Mouse (Mus musculus) kidney, postnatal 4 days (tissue): ENCODE data around the gene Nrbf2.
A peak's percentile ranks its signal among the peaks of the same experiment; 100 is the strongest.

Source experiments
- DNase-seq, 2 experiments: peaks; one replicate each; pipeline ENCODE4 v3.0.0; 2021; ENCODE audit warnings: mixed read lengths in 2 of 2

The Nrbf2 gene

GRCm38 (mm10) chr10:67291087-67291486 is 6.0 kb upstream of the Nrbf2 start:
- no peak for DNase-seq

- no peak for DNase-seq
Measured at GRCm38 (mm10) chr10:67290622-67291021, 5.5 kb upstream of the Nrbf2 start.

DNA sequence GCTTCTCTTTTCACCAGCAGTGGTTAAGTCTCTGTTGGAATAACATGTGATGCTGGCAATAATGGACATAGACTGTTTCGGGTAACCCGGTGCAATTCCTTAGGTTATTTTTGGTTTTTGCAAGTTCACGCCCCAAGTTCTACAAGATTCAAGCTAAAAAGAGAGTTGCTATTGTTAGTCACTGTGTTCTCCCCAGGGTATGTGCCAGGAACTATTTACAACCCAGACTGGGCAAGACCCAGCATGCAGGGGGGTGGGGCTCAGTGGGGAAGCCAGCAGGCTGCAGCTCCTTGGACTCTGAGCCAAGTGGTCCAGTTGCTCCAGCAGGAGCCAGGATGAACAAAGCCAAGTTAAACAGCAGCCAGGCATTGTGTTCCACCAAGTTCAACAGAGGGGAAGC is 2.8 kb upstream of the Nrbf2 start:
- DNase-seq, result peak; percentile 70 to 84

DNA sequence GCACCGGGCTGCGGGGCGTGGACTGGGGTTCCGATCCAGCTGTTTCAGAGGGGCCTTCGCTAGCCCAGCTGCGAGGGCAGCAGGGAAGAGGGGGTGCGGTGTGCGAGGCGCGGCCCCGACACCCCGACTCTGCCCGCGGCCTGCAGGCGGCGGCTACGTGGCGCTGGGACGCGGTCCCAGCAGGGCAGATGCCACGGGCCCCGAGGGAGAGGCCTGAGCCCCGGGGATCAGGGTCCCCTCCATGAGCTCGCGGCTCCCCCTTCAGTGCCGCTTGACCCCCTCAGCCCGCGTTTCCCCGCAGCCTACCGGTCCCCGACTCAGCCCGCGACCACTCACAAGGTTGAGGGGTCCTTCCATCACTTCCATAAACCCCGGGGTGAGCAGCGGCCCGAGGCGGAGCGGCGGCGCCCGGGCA is 337 bp downstream of the Nrbf2 start:
- DNase-seq, result peak in 1 of 2 experiments; percentile 62

DNA sequence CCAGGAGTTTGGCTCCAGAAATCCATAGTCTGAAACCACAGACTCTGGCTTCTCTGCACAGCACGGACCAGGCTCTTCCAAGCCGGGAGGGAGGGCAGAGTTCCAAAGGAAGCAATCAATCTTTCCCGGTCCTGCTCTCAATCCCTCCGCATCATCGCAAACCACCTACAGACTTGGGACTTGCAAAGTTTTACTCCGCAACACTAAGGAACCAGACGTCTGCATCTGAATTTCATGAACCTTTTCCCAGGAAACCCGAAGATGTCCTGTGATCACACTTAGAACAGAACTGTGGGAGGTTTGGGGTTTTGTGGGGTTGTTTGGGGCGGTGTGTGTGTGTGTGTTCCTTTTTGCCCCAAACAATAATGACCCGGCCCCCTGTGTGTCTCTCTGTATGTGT is 794 bp downstream of the Nrbf2 start:
- DNase-seq, result peak; percentile 67 to 77

DNA sequence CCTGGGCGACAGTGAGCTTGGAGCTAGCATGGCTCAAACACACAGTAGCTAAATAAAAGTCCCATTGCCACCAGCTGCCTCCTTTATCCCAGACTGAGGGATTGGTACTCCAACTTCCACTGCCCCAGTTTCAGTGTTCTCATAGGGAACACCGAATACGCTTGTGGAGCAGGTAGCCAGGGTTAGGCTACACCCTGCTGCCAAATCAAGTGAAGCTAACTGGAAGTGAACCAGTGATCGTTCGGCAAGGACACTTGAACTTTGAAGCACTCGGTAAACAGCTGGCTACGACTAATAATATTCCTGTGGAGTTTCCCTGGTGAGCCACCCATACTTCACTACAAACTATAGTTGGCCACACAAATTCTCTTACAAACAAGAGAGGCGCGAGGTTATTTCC is 1.6 kb downstream of the Nrbf2 start:
- DNase-seq, result peak in 1 of 2 experiments; percentile 11

GRCm38 (mm10) chr10:67282531-67282930 is 2.6 kb downstream of the Nrbf2 start:
- DNase-seq, result no peak

- DNase-seq, result peak; percentile 36 to 52
Measured at GRCm38 (mm10) chr10:67281852-67282251, 3.3 kb downstream of the Nrbf2 start.

DNA sequence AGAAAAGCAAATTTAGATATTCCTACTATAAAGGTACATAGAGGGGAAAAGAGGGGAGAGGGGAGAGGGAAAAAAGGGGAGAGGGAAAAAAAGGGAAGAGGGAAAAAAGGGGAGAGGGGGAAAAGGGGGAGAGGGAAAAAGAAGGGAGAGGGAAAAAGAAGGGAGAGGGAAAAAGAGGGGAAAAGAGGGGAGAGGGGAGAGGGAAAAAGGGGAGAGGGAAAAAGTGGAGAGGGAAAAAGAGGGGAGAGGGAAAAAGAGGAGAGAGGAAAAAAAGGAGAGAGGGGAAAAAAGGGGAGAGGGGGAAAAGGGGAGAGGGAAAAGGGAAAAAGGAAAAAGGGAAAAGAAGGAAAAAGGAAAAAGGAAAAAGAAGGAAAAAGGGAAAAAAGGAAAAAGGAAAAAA is 9.2 kb downstream of the Nrbf2 start:
- DNase-seq, result no peak

DNA sequence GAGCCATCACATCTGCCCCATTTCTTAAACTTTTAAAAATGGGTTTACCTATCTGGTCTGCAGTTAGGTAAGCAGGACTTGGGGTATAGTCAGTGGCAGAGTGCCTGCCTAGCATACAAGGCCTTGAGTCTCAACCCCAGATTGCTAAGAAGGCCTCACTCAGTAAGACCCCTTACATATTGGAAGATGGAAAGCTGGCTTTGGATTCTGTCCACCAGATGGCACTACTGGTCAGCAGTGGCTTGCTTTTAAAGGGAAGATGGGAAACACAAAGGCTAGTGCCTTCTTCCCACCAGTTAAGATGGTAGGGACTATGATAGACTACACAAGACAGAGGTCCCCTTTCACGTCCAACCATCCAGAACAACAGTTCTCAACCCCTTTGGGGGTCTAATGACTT is 20.3 kb downstream of the Nrbf2 start:
- DNase-seq, result peak; percentile 73 to 79

DNA sequence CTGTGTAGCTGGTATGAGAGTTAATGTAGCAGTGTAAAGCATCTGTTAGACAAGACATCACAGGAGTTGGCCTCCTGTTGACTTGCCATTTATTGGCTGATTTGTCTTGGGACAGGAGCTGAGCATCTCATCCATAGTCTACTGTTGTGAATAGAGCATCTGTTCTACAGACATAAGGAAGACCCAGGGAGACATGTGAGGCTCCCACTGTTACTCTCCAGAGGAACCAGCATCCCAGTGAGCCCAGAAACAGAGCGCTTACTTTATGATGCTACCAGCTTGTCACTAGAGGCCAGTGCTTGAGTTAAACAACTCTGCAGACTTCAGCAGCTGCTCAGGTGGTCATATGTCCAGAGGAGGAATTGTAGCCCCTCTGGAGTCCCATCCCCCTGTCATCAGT is 32.0 kb downstream of the Nrbf2 start:
- no peak for DNase-seq

GRCm38 (mm10) chr10:67252353-67252752 is 32.8 kb downstream of the Nrbf2 start:
- peak; percentile 10 to 17 for DNase-seq

DNA sequence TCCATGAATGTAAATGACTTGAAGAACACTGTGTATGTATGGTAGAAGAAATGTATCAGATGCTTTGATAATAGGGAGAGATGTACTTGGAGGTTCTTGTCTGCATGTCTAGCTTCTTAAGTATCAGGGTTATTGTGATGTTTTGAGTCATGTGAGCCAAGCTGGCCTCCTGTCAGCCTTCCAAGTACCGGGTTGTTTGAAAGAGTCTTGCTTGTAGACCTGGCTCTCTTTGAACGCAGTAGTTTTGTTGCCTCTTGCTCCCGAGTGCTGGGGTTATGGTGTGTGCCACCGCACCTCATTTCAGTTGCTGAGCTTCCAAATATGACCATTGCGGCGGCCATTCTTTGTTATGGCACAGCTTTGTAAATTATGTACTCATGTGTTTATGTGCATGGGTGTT is 34.3 kb downstream of the Nrbf2 start:
- no peak for DNase-seq

- DNase-seq, result no peak
Measured at GRCm38 (mm10) chr10:67249486-67249885, 35.6 kb downstream of the Nrbf2 start.

DNA sequence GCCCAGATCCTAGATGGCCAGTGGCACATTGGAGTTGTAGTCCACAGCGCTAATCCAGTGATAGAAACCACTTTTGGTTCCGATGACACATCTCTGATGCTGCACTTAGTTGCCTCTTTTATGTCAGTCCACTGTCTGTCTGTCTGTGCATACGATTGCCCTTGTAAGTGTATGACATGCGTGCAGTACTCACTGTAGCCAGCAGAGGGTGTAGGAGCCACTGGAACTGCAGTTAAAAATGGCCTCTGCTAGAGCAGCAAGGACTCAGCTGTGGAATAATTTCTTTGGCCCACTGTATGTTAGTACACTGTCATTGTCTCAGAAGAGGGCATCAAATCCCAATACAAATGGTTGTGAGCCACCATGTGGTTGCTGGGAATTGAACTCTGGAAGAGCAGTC is 38.0 kb downstream of the Nrbf2 start:
- DNase-seq, result peak; percentile 77 to 78

- no peak for DNase-seq
Measured at GRCm38 (mm10) chr10:67230439-67230838, 54.7 kb downstream of the Nrbf2 start.

DNA sequence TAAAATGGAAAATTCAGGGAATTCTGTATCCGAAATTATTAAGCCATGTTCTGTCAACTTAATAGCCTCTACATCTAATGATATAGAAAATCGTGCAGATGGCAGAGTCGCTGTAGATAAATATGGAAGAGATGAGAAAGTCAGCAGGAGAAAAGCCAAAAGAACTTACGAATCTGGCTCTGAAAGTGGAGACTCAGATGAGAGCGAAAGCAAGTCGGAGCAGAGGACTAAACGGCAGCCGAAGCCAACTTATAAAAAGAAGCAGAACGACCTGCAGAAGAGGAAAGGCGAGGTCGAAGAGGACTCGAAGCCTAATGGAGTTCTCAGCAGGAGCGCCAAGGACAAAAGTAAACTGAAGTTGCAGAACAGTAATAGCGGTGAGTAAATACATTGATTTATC is 58.6 kb downstream of the Nrbf2 start:
- no peak for DNase-seq

DNA sequence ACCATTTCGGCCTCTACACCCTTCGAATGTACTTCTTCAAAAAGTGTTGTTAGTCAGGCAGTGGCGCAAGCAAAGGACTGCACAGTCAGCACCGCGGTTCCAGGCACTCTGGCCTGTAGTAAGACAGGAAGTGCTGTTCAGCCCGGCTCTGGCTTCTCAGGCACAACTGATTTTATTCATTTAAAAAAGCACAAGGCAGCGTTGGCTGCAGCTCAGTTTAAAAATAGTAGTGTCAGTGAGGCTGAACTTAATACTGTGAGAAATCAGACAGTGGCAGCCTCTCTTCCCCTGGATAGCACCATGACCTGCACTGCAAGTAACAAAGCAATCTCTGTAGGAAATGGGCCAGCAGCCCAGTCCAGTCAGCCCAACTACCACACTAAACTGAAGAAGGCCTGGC is 59.0 kb downstream of the Nrbf2 start:
- DNase-seq, result peak; percentile 28 to 50

- DNase-seq, result no peak
Measured at GRCm38 (mm10) chr10:67225528-67225927, 59.6 kb downstream of the Nrbf2 start.

DNA sequence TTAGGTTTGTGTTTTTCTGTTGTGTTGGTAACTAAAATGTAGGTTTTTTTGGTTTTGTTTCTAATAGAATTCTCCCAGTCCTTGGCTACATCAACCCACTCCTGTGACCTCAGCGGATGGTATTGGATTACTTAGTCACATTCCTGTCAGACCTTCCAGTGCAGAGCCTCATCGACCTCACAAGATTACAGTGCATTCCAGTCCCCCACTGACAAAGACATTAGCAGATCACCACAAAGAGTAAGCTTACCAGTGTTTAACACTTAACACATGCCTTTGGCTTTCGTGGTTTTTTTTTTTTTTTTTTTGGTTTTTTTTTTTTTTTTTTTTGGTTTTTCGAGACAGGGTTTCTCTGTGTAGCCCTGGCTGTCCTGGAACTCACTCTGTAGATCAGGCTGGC is 61.2 kb downstream of the Nrbf2 start:
- DNase-seq, result no peak

DNA sequence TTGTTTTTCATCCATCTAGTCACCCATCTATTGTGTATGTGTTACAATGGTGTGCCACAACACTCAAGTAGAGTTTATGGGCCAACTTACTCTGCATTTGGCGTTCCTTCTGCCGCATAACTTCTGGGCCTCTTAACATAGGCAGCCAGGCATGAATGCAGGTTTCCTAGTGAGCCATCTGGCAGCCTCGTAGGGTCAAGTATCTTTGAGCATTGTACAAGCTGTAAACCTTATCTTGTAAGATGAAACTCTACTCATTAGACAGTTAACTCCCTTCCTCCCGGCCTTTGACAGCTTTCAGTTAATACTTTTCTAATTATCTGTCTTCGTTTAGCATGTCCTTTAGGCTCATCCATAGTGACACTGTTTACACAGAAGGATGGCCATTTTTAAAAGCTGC is 63.8 kb downstream of the Nrbf2 start:
- DNase-seq, result no peak

GRCm38 (mm10) chr10:67220251-67220650 is 64.9 kb downstream of the Nrbf2 start:
- no peak for DNase-seq

DNA sequence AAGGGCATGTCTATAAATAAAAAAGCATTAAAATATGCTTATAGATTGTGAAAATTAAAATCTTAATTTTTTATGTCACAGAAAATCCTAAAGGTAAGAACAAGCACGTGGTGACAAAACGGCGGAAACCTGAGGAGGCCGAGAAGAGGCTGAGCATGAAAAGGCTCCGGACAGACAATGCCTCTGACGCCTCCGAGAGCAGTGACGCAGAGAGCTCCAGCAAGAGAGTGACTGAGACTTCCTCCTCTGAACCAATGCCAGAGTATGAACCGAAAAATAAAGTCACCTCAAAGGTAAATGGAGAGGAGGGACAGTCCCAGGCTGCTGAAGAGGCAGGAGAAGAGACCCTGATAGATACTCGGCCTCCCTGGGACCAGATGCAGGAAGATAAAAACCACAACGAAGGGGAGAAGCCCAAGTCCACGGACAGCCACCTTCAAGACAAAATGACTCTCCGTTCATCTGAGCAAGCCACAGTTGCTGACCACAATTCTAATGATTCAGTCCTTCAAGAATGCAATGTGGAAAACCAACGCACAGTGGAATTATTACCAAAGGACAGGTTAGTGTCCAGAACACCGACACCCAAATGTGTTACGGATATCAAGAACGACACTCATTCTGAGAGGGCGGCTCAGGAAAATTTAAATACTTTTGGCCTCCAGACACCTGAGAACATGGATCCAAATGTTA is 66.1 kb downstream of the Nrbf2 start:
- no peak for DNase-seq

DNA sequence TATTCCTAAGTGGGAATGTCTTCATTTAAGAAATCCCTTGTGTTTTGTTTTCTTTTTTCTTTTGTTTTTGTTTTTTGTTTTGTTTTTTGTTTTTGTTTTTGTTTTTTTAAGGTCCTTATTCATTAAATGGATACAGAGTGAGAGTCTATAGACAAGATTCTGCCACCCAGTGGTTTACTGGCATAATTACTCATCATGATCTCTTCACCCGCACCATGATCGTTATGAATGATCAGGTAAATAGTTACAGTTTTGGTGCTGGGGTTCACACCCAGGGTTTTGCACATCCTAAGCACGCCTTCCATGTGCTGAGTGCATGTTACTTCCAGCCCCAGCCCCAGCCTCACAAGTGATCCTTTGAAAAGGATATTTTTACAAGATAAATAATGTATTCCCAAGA is 68.2 kb downstream of the Nrbf2 start:
- no peak for DNase-seq
